Mouse (Mus musculus) cerebellum, adult 8-10 months (tissue): Measurements from ENCODE around the gene Olfr823.
"Not testable (repeated sequence)": the region's sequence is repeated elsewhere in the genome, so short reads cannot be mapped to it uniquely, and the experiment has no call there.

Source experiments
- DNase-seq: peaks from one replicate; pipeline ENCODE4 v3.0.0; 2022

Gene Olfr823

GRCm38 (mm10) chr10:130115283-130115682, at the start of gene Olfr823:
Olfr823 (minus strand) TSS chr10:130115383.
- not testable (repeated sequence) for DNase-seq

- no peak for DNase-seq
Observed at GRCm38 (mm10) chr10:130144121-130144520, 28.9 kb upstream of the Olfr823 start.

- not testable (repeated sequence) for DNase-seq
Observed at GRCm38 (mm10) chr10:130142481-130142880, 27.3 kb upstream of the Olfr823 start.

- DNase-seq: no peak
Observed at GRCm38 (mm10) chr10:130134811-130135210, 19.6 kb upstream of the Olfr823 start.

- DNase-seq: not testable (repeated sequence)
Observed at GRCm38 (mm10) chr10:130129900-130130299, 14.7 kb upstream of the Olfr823 start, which contains the start of gene Olfr824. Olfr824 (minus strand) TSS chr10:130130000.

- DNase-seq: not testable (repeated sequence)
Observed at GRCm38 (mm10) chr10:130116045-130116444, 862 bp upstream of the Olfr823 start.

GRCm38 (mm10) chr10:130096104-130096503, 19.1 kb downstream of the Olfr823 start:
- no peak for DNase-seq

GRCm38 (mm10) chr10:130092838-130093440, 22.2 kb downstream of the Olfr823 start:
- peak; percentile 1 for DNase-seq

- no peak for DNase-seq
Observed at GRCm38 (mm10) chr10:130070910-130071309, 44.3 kb downstream of the Olfr823 start, which contains the start of gene Olfr822. Olfr822 (plus strand) TSS chr10:130071210.
